Mouse (Mus musculus) heart, postnatal 0 days (tissue): ENCODE results near the gene Tbk1.

Experiments used
- CTCF ChIP-seq: IDR thresholded peaks from 2 replicates; pipeline ENCODE4 v1.5.1; 2016; ENCODE audit warnings: antibody characterized with exemption, control low read depth, low read depth
- EP300 ChIP-seq: IDR thresholded peaks from 2 replicates; pipeline ENCODE4 v1.6.1; 2016; ENCODE audit warnings: antibody characterized with exemption, low read depth

- TF ChIP-seq EP300 (no peak), CTCF (no peak)
These were observed 4.5 kb upstream of the Tbk1 start for GRCm38 (mm10) chr10:121591106-121591505.
